Mouse (Mus musculus): ENCODE measurements around the gene Xpo4.

Gene Xpo4

GRCm38 (mm10) chr14:57534961-57535360 is 130.3 kb downstream of the Xpo4 start:
- DNase-seq: peak; percentile 38

- no peak for DNase-seq
Observed at GRCm38 (mm10) chr14:57534346-57534745, 130.9 kb downstream of the Xpo4 start.

- no peak for DNase-seq
Observed at GRCm38 (mm10) chr14:57533841-57534240, 131.4 kb downstream of the Xpo4 start.

- DNase-seq: peak; percentile 62
Observed at GRCm38 (mm10) chr14:57533214-57533613, 132.0 kb downstream of the Xpo4 start.

GRCm38 (mm10) chr14:57532577-57532976 is 132.7 kb downstream of the Xpo4 start:
- DNase-seq: no peak

GRCm38 (mm10) chr14:57529786-57530515 is 135.3 kb downstream of the Xpo4 start:
- DNase-seq: no peak

GRCm38 (mm10) chr14:57529086-57529785 is 136.0 kb downstream of the Xpo4 start:
- DNase-seq: peak; percentile 48

- no peak for DNase-seq
Observed at GRCm38 (mm10) chr14:57527598-57527997, 137.6 kb downstream of the Xpo4 start.
